Mouse (Mus musculus) brown adipose tissue, adult 24 weeks (tissue): ENCODE measurements at regions not wholly inside any gene's neighbourhood (a gene's known extent, or its start where the extent isn't known, plus 50 kb on each side); places are given as distances from the start of the nearest gene placed in this dataset.

Experiments
- H3K27ac ChIP-seq: fragments of 200-500 bp; replicated peaks from 2 replicates; pipeline ENCODE4 v1.5.1; 2012; ENCODE audit warnings: low read depth, mild to moderate bottlenecking, low read length
- H3K4me1 ChIP-seq: fragments of 200-500 bp; 2 replicates; pipeline ENCODE4 v1.6.1; 2012; ENCODE audit warnings: low read length, mixed read lengths; ENCODE audit not compliant: control insufficient read depth, insufficient read depth, insufficient read length
- H3K4me3 ChIP-seq: fragments of 200-500 bp; 2 replicates; pipeline ENCODE4 v1.5.1; 2012; ENCODE audit warnings: low read depth, mild to moderate bottlenecking, low read length, moderate library complexity; ENCODE audit not compliant: insufficient read depth

GRCm38 (mm10) chr2:79542191-79542980 lies 85.8 kb upstream of the Cerkl start:
- no peak overlapping the region for H3K27ac ChIP-seq
- H3K4me1 ChIP-seq, result peaks cover 17% of the 10 kb centered on the region

DNA sequence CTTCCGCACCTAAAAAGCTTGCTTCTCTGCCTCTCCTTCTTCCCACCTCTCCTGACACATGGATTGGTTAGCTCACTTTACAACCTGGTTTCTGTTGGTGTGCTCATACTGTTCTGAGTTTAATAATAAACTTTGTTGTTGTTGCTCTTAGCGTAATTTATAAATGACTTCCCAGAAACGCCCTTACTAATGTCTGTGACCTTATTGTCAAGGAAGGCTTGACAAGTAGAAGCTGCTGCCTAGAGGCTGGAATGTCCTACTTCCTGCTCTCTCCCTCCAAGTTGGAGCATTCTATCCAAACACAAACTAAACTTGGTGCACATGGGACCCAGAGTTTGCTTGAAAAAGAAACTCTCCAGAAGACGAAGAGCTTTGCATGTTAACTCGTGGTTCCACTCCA lies 86.9 kb upstream of the Cerkl start:
- no peak overlapping the region for H3K4me3 ChIP-seq
- peaks cover 17% of the 10 kb centered on the region for H3K4me1 ChIP-seq
- H3K27ac ChIP-seq, result no peak overlapping the region

More at GRCm38 (mm10) chr2:79542191-79542980, 85.8 kb upstream of the Cerkl start:
- H3K4me3 ChIP-seq, result no peak overlapping the region

GRCm38 (mm10) chr2:79543948-79544792 lies 87.6 kb upstream of the Cerkl start:
- H3K27ac ChIP-seq, result no peak overlapping the region
- H3K4me3 ChIP-seq, result no peak overlapping the region
- H3K4me1 ChIP-seq, result peaks cover 17% of the 10 kb centered on the region

GRCm38 (mm10) chr2:79544793-79545260 lies 88.2 kb upstream of the Cerkl start:
- Histone ChIP-seq H3K4me1 (peaks cover 17% of the 10 kb centered on the region), H3K27ac (no peak overlapping the region), H3K4me3 (no peak overlapping the region)

GRCm38 (mm10) chr2:79546206-79546605 lies 88.9 kb upstream of the Itprid2 start:
- Histone ChIP-seq H3K27ac (peak overlapping the region; percentile 51), H3K4me1 (peaks cover 17% of the 10 kb centered on the region)

GRCm38 (mm10) chr2:79547284-79547683 lies 87.9 kb upstream of the Itprid2 start:
- Histone ChIP-seq H3K4me3 (no peak overlapping the region), H3K4me1 (peaks cover 17% of the 10 kb centered on the region), H3K27ac (no peak overlapping the region)

More at GRCm38 (mm10) chr2:79546206-79546605, 88.9 kb upstream of the Itprid2 start:
- H3K4me3 ChIP-seq, result no peak overlapping the region

DNA sequence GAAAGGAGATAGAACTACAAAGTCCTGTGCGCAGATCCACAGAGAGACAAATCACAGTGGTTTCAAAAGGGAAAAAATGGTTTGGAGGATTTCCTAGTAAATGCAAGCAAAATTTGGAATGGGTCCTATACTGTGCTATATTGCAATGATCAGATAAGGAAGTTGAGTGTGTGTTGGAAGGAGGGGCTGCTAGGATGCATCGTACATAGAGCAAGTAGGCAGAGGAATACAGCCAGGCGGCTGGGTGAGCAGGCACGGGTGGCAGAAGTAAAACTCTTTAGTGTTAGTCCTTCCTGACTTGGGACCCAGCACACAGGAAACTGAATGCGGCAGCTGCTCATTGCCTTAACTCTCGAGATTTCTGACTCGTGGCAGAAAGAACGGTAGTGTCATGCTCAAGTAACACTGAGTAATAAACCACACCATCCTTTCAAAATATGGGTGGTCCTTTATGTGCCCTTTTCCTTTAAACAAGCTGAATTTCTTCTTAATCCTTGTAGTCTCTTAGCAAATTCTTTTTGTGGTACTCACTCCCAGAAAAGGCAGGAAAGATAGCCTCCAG lies 87.0 kb upstream of the Itprid2 start:
- no peak overlapping the region for H3K27ac ChIP-seq
- no peak overlapping the region for H3K4me3 ChIP-seq
- H3K4me1 ChIP-seq, result peaks cover 16% of the 10 kb centered on the region

GRCm38 (mm10) chr2:79549781-79550180 lies 85.4 kb upstream of the Itprid2 start:
- Histone ChIP-seq H3K4me3 (no peak overlapping the region), H3K27ac (no peak overlapping the region), H3K4me1 (peaks cover 12% of the 10 kb centered on the region)

- peaks cover 8% of the 10 kb centered on the region for H3K4me1 ChIP-seq
- no peak overlapping the region for H3K4me3 ChIP-seq
Measured at GRCm38 (mm10) chr2:79550432-79550831, 84.7 kb upstream of the Itprid2 start.

DNA sequence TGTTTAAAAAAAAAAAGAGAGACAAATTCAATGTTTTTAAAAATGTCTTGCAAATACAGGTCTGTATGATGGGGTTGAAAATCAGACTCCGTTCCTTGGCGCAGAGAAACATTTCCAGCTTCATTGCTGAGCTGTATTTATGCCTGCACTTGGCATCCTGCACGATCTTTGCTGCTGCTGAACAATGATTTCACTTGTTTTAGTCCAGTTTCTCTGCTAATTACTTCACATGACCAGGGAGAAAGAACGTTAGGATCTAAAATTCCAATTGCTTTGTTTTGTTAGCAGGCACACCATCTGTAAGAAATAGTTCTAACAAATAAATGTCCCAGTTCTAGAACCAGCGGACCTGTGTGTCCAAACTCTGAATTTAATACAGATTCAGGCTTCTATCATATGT lies 82.7 kb upstream of the Itprid2 start:
- peaks cover 3% of the 10 kb centered on the region; the same call in 1 of the 2 replicates for H3K4me1 ChIP-seq
- H3K27ac ChIP-seq, result no peak overlapping the region
- no peak overlapping the region for H3K4me3 ChIP-seq

More at GRCm38 (mm10) chr2:79550432-79550831, 84.7 kb upstream of the Itprid2 start:
- H3K27ac ChIP-seq, result no peak overlapping the region

DNA sequence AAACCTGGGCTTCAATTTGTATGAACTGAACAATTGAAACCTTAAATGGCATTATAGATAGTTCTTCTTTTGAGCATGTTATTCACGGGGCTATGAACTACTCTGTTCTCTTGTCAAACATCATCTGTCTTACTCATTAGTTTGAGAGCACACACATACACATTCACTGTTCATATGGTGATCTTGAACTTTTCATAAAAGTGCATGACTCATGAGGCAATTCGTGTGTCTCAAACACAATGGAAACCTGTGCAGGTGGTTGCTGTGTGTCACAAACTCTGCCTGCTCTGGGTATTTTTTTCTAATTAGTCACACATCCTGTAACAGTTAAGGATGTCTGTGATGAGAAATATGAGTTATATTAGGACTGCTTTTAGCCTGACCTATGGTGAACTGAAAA lies 79.8 kb upstream of the Itprid2 start:
- no peak overlapping the region for H3K4me3 ChIP-seq
- no peak overlapping the region for H3K27ac ChIP-seq
- peaks cover 3% of the 10 kb centered on the region; the same call in 1 of the 2 replicates for H3K4me1 ChIP-seq

- Histone ChIP-seq H3K27ac (no peak overlapping the region), H3K4me1 (peaks cover 3% of the 10 kb centered on the region; the same call in 1 of the 2 replicates), H3K4me3 (no peak overlapping the region)
Measured at GRCm38 (mm10) chr2:79557361-79557760, 77.8 kb upstream of the Itprid2 start.

- 0 out of 2 replicates have a peak overlapping the region, but pooled peaks have one; percentile 5 for H3K27ac ChIP-seq
Measured at GRCm38 (mm10) chr2:79566280-79566933, 68.7 kb upstream of the Itprid2 start.

DNA sequence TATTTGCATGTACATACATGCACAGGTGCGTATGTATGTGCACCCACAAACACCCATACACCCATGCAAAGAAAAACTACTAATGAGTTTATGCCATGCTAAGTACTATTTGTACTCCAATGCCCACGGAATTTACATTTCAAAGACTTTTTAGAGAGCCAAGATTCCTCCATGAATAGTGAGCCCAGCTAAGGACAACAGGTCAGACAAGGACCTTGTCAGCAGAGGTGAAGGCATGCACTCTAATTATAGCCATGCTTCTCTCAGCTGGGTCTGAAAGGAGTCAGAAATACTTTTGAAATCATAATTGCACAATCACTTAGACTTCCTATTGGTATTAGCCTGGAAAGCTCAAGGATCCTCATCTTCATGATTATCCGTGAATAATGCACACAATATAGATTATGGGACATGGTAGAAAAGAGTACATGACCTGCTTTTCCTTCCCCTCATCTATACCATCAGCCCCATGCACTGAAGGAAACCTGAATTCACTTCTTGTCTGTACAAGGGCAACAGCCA lies 67.7 kb upstream of the Itprid2 start:
- H3K4me1 ChIP-seq, result 0 out of 2 replicates have a peak, but pooled peaks cover 2% of the 10 kb centered on the region
- no peak overlapping the region for H3K4me3 ChIP-seq
- H3K27ac ChIP-seq, result peak overlapping the region; percentile 81

More at GRCm38 (mm10) chr2:79566280-79566933, 68.7 kb upstream of the Itprid2 start:
- Histone ChIP-seq H3K4me1 (0 out of 2 replicates have a peak, but pooled peaks cover 2% of the 10 kb centered on the region), H3K4me3 (no peak overlapping the region)
